Comparison of ENCODE assay signal across 27 mouse cellular contexts in the genomic region with DNA sequence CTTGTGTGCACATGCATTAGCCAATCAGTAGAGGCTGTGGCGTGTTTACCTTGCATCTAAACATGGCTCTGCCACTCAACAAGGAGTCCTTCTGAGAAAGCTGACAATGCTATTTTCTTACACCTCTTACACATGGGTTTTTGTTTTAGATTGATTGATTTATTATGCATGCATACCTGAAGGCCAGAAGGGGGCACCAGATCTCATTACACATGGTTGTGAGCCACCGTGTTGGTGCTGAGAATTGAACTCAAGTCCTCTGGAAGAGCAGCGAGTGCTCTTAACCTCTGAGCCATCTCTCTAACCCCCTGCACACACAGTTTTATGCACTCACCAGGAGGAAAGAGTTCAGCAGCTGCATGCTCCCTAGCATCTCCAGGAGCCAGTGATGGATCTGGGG. TPM values are rescaled to one million over a fixed set of nuclear protein-coding genes. Genes with fewer than 3 reads are reported as not detected.
DNase-seq lines count a peak whose midpoint lies in the region; ATAC-seq and TF ChIP-seq lines count a peak whose summit lies in the region.
"Had no signal": no experiment of that assay in that cellular context is flagged by ENCODE, and none has a peak within 500 bp of the region (broad histone marks: within the 10 kb centered on the region; RNA-seq: fewer than 3 reads in every experiment).

No protein-coding gene starts in this region.

- H3K9ac ChIP-seq in heart, adult 2 months (ENCODE audit: low read depth, low read length), result no peak overlapping the region
- no peak overlapping the region for H3K9ac ChIP-seq in liver, postnatal 0 days (replicated peaks)
- no peak overlapping the region for H3K9ac ChIP-seq in liver, embryonic 11.5 days (ENCODE audit: low read depth, low read length)
- H3K9ac ChIP-seq: embryonic facial prominence, embryonic 13.5 days; forebrain, embryonic 13.5 days; heart, embryonic 13.5 days; limb, embryonic 15.5 days; midbrain, embryonic 13.5 days; neural tube, embryonic 12.5 days had no signal

- no peak overlapping the region for H3K4me2 ChIP-seq in liver, postnatal 0 days (ENCODE audit: low read depth, low read length)
- H3K4me2 ChIP-seq in liver, embryonic 11.5 days, result no peak overlapping the region
- H3K4me2 ChIP-seq: embryonic facial prominence, embryonic 13.5 days; forebrain, embryonic 13.5 days; heart, embryonic 13.5 days; limb, embryonic 15.5 days; midbrain, embryonic 13.5 days; neural tube, embryonic 12.5 days had no signal

- H3K4me3 ChIP-seq in heart, adult 2 months, result no peak overlapping the region
- H3K4me3 ChIP-seq in liver, postnatal 0 days (ENCODE audit: low read depth, low read length), result no peak overlapping the region
- H3K4me3 ChIP-seq in liver, embryonic 11.5 days (ENCODE audit: low read depth, low read length), result no peak overlapping the region
- H3K4me3 ChIP-seq in left cerebral cortex, adult 2 months, result no peak overlapping the region
- H3K4me3 ChIP-seq: embryonic facial prominence, embryonic 13.5 days; forebrain, embryonic 13.5 days; heart, embryonic 13.5 days; limb, embryonic 15.5 days; midbrain, embryonic 13.5 days; neural tube, embryonic 12.5 days had no signal

- ATAC-seq in liver, postnatal 0 days, result no peak
- no peak for ATAC-seq in liver, embryonic 11.5 days (replicated peaks; ENCODE audit: low FRiP score)
- ATAC-seq: forebrain, embryonic 13.5 days; inflammation-experienced regulatory T-cells, adult 6 months; midbrain, embryonic 13.5 days had no signal

- no peaks in the 10 kb centered on the region for H3K79me2 ChIP-seq in heart, adult 2 months (replicated peaks; ENCODE audit: control insufficient read depth, insufficient read depth, low read length)

- no peak for TF ChIP-seq EP300 in heart, adult 2 months (IDR thresholded peaks at IDR 0.05; ENCODE audit: insufficient read depth, low read depth, low read length)
- no peak for TF ChIP-seq EP300 in liver, postnatal 0 days (IDR thresholded peaks at IDR 0.05; ENCODE audit: low read depth)

- no peak for TF ChIP-seq POLR2A in heart, adult 2 months (IDR thresholded peaks at IDR 0.05; ENCODE audit: insufficient read depth, low read depth, low read length)

- no peak for DNase-seq in heart, adult 2 months
- DNase-seq in heart, adult 18-20 months, result no peak
- no peak for DNase-seq in liver, postnatal 0 days
- DNase-seq in liver, embryonic 11.5 days (ENCODE audit: low spot score), result no peak
- DNase-seq in R1 (ENCODE audit: low read depth, low spot score), result peak; percentile 60
- no peak for DNase-seq in urinary bladder, postnatal 14 days (ENCODE audit: low spot score)
- DNase-seq in left cerebral cortex, adult 2 months (ENCODE audit: extremely low spot score in 1 of 2, low spot score in 2 of 2), result no peak
- DNase-seq: adrenal gland, postnatal 10 days; cerebellum, adult 2 months; cerebellum, postnatal 25 days; gastrocnemius, postnatal 10 days; heart, postnatal 14 days; kidney, adult 8-10 months; kidney, postnatal 25 days; lung, adult 18-20 months; lung, postnatal 10 days; retina, postnatal 1 day; right cerebral cortex, postnatal 25 days; spleen, adult 18-20 months; thymus, postnatal 25 days had no signal

- no peaks in the 10 kb centered on the region for H3K9me3 ChIP-seq in liver, postnatal 0 days (ENCODE audit: low read length)
- no peaks in the 10 kb centered on the region for H3K9me3 ChIP-seq in liver, embryonic 11.5 days (ENCODE audit: control insufficient read depth, low read length)
- H3K9me3 ChIP-seq: embryonic facial prominence, embryonic 13.5 days; forebrain, embryonic 13.5 days; limb, embryonic 15.5 days; midbrain, embryonic 13.5 days; neural tube, embryonic 12.5 days had no signal

- 88% methylated on average over 3 of the region's 3 CpGs for WGBS in heart, adult 2 months
- WGBS in liver, postnatal 0 days (ENCODE audit: insufficient replicate concordance), result 79% methylated on average over 3 of the region's 3 CpGs
- 83% methylated on average over 3 of the region's 3 CpGs for WGBS in liver, embryonic 11.5 days

- H3K27me3 ChIP-seq in heart, adult 2 months (ENCODE audit: control insufficient read depth, insufficient read depth, low read length), result no peaks in the 10 kb centered on the region
- H3K27me3 ChIP-seq in liver, postnatal 0 days (ENCODE audit: insufficient read depth, low read length), result 0 out of 2 replicates have a peak, but pooled peaks cover 4% of the 10 kb centered on the region
- H3K27me3 ChIP-seq in liver, embryonic 11.5 days (replicated peaks; ENCODE audit: control insufficient read depth, insufficient read depth, low read length), result peaks cover 6% of the 10 kb centered on the region; the same call in 1 of the 2 replicates
- H3K27me3 ChIP-seq: limb, embryonic 15.5 days; neural tube, embryonic 12.5 days had no signal

- no peak overlapping the region for H3K27ac ChIP-seq in heart, adult 2 months
- no peak overlapping the region for H3K27ac ChIP-seq in liver, postnatal 0 days (ENCODE audit: low read depth)
- H3K27ac ChIP-seq in liver, embryonic 11.5 days (ENCODE audit: low read depth, low read length), result no peak overlapping the region
- H3K27ac ChIP-seq in left cerebral cortex, adult 2 months, result no peak overlapping the region
- H3K27ac ChIP-seq: forebrain, embryonic 13.5 days; heart, embryonic 13.5 days; limb, embryonic 15.5 days; midbrain, embryonic 13.5 days; neural tube, embryonic 12.5 days had no signal

- H3K4me1 ChIP-seq in heart, adult 2 months (ENCODE audit: control insufficient read depth, insufficient read depth, low read length), result peaks cover 4% of the 10 kb centered on the region
- H3K4me1 ChIP-seq in liver, postnatal 0 days (ENCODE audit: insufficient read depth), result peaks cover 20% of the 10 kb centered on the region
- H3K4me1 ChIP-seq in liver, embryonic 11.5 days (replicated peaks; ENCODE audit: control insufficient read depth, insufficient read depth, low read length), result peaks cover 33% of the 10 kb centered on the region

- H3K36me3 ChIP-seq in heart, adult 2 months (ENCODE audit: control insufficient read depth, insufficient read depth, low read length), result no peaks in the 10 kb centered on the region
- peaks cover 5% of the 10 kb centered on the region; the same call in 1 of the 2 replicates for H3K36me3 ChIP-seq in liver, postnatal 0 days (replicated peaks; ENCODE audit: insufficient read depth, low read length)
- H3K36me3 ChIP-seq in liver, embryonic 11.5 days (ENCODE audit: control insufficient read depth, insufficient read depth, low read length), result peaks cover 3% of the 10 kb centered on the region; the same call in 1 of the 2 replicates
- H3K36me3 ChIP-seq: midbrain, embryonic 13.5 days; neural tube, embryonic 12.5 days had no signal

- intact Hi-C loops in heart, adult 2 months (cut with DNase I), result no loop called here
- intact Hi-C loops in left cerebral cortex, adult 2 months (cut with DNase I), result loop anchor here (10.0 kb wide), 1 partner anchor 278 kb away; no protein-coding TSS in a partner anchor

- TF ChIP-seq CTCF in heart, adult 2 months (IDR thresholded peaks at IDR 0.05), result peak; percentile 17; the same call in 1 of the 2 replicates
- peak; percentile 22; the same call in 1 of the 2 replicates for TF ChIP-seq CTCF in liver, postnatal 0 days (IDR thresholded peaks at IDR 0.05; ENCODE audit: low read depth)
- TF ChIP-seq CTCF in left cerebral cortex, adult 2 months (IDR thresholded peaks at IDR 0.05), result no peak; the same call in none of the 2 replicates

RNA-seq across cellular contexts. Expression of gene Galk1, which starts 9.6 kb away (rescaled TPM):
- 10 to 100 TPM; 14.5 to 14.7 TPM for total RNA-seq in heart, adult 2 months (2021)
- polyA plus RNA-seq in heart, adult 2 months (2012; rRNA removed), result 14.6 and 16.4 TPM in 2 replicates
- total RNA-seq in heart, adult 18-20 months (2021), result 10 to 100 TPM; 14.1 to 15.0 TPM
- polyA plus RNA-seq in liver, postnatal 0 days (2015; fragmentation: Nextera tagmentation; extraction: Ambion mirVana), result 317 and 319 TPM in 2 replicates
- 299 and 304 TPM in 2 replicates for polyA plus RNA-seq in liver, embryonic 11.5 days (2014; fragmentation: Nextera tagmentation; extraction: Ambion mirVana)
- 10 to 100 TPM; 13.3 to 13.9 TPM for total RNA-seq in left cerebral cortex, adult 2 months (2021)

RNA-seq across cellular contexts. Expression of gene H3f3b, which starts 24.9 kb away (rescaled TPM):
- total RNA-seq in heart, adult 2 months (2021), result 100 to 1,000 TPM; 105 to 128 TPM
- 67.5 and 82.1 TPM in 2 replicates for polyA plus RNA-seq in heart, adult 2 months (2012; rRNA removed)
- 100 to 1,000 TPM in 1 of 2 experiments, 10 to 100 TPM in 1; 98.0 to 107 TPM for total RNA-seq in heart, adult 18-20 months (2021)
- polyA plus RNA-seq in liver, postnatal 0 days (2015; fragmentation: Nextera tagmentation; extraction: Ambion mirVana), result 647 and 656 TPM in 2 replicates
- polyA plus RNA-seq in liver, embryonic 11.5 days (2014; fragmentation: Nextera tagmentation; extraction: Ambion mirVana), result 1,141 and 1,182 TPM in 2 replicates
- total RNA-seq in left cerebral cortex, adult 2 months (2021), result 100 to 1,000 TPM; 247 to 254 TPM

RNA-seq across cellular contexts. Expression of gene Unk, which starts 27.2 kb away (rescaled TPM):
- total RNA-seq in heart, adult 2 months (2021), result 1 to 10 TPM; 7.1 to 7.9 TPM
- 16.5 and 20.4 TPM in 2 replicates for polyA plus RNA-seq in heart, adult 2 months (2012; rRNA removed)
- total RNA-seq in heart, adult 18-20 months (2021), result 1 to 10 TPM; 5.2 to 7.8 TPM
- 3.9 and 5.1 TPM in 2 replicates for polyA plus RNA-seq in liver, postnatal 0 days (2015; fragmentation: Nextera tagmentation; extraction: Ambion mirVana)
- polyA plus RNA-seq in liver, embryonic 11.5 days (2014; fragmentation: Nextera tagmentation; extraction: Ambion mirVana), result 28.9 and 34.1 TPM in 2 replicates
- total RNA-seq in left cerebral cortex, adult 2 months (2021), result 10 to 100 TPM; 22.7 to 24.6 TPM

RNA-seq across cellular contexts. Expression of gene Itgb4, which starts 28.4 kb away (rescaled TPM):
- 1 to 10 TPM; 2.6 to 2.9 TPM for total RNA-seq in heart, adult 2 months (2021)
- polyA plus RNA-seq in heart, adult 2 months (2012; rRNA removed), result 1.9 and 3.1 TPM in 2 replicates
- total RNA-seq in heart, adult 18-20 months (2021), result 1 to 10 TPM; 1.9 to 3.7 TPM
- 0.21 and 0.34 TPM in 2 replicates for polyA plus RNA-seq in liver, postnatal 0 days (2015; fragmentation: Nextera tagmentation; extraction: Ambion mirVana)
- 0.60 and 0.77 TPM in 2 replicates for polyA plus RNA-seq in liver, embryonic 11.5 days (2014; fragmentation: Nextera tagmentation; extraction: Ambion mirVana)
- 1 to 10 TPM; 5.1 to 5.7 TPM for total RNA-seq in left cerebral cortex, adult 2 months (2021)
- polyA plus RNA-seq: inflammation-experienced regulatory T-cells, adult 6 months had no signal
